Mouse (Mus musculus) cerebellum, adult 18-20 months (tissue): ENCODE measurements at regions not wholly inside any gene's neighbourhood (a gene's known extent, or its start where the extent isn't known, plus 50 kb on each side); places are given as distances from the start of the nearest gene placed in this dataset.
"Not testable (repeated sequence)": the region's sequence is repeated elsewhere in the genome, so short reads cannot be mapped to it uniquely, and the experiment has no call there.

Experiments used
- DNase-seq, 2 experiments: peaks; one replicate each; pipeline ENCODE4 v3.0.0; 2021

GRCm38 (mm10) chr5:142281997-142282396 is 119.3 kb upstream of the Foxk1 start:
- no peak for DNase-seq

GRCm38 (mm10) chr5:142287981-142288380 is 113.3 kb upstream of the Foxk1 start:
- peak; percentile 11 to 21 for DNase-seq

- DNase-seq: peak in 1 of 2 experiments; percentile 14
Measured at GRCm38 (mm10) chr5:142291451-142291850, 109.8 kb upstream of the Foxk1 start.

GRCm38 (mm10) chr5:142296401-142296800 is 104.9 kb upstream of the Foxk1 start:
- DNase-seq: not testable (repeated sequence)

GRCm38 (mm10) chr5:142299621-142300020 is 101.7 kb upstream of the Foxk1 start:
- DNase-seq: peak in 1 of 2 experiments; percentile 12

- no peak for DNase-seq
Measured at GRCm38 (mm10) chr5:142308511-142308910, 92.8 kb upstream of the Foxk1 start.

- peak; percentile 44 to 50 for DNase-seq
Measured at GRCm38 (mm10) chr5:142313944-142314343, 87.4 kb upstream of the Foxk1 start.

GRCm38 (mm10) chr5:142314466-142314865 is 86.8 kb upstream of the Foxk1 start:
- no peak for DNase-seq

GRCm38 (mm10) chr5:142319268-142319667 is 82.0 kb upstream of the Foxk1 start:
- DNase-seq: peak; percentile 58 to 78

- DNase-seq: no peak
Measured at GRCm38 (mm10) chr5:142321316-142321715, 80.0 kb upstream of the Foxk1 start.

- no peak for DNase-seq
Measured at GRCm38 (mm10) chr5:142324928-142325327, 76.4 kb upstream of the Foxk1 start.

GRCm38 (mm10) chr5:142325560-142325959 is 75.7 kb upstream of the Foxk1 start:
- no peak for DNase-seq

- peak in 1 of 2 experiments; percentile 29 for DNase-seq
Measured at GRCm38 (mm10) chr5:142327261-142327660, 74.0 kb upstream of the Foxk1 start.

GRCm38 (mm10) chr5:142329724-142330520 is 71.4 kb upstream of the Foxk1 start:
- no peak for DNase-seq

- DNase-seq: no peak
Measured at GRCm38 (mm10) chr5:142332744-142333143, 68.6 kb upstream of the Foxk1 start.

GRCm38 (mm10) chr5:142337436-142337835 is 63.9 kb upstream of the Foxk1 start:
- DNase-seq: no peak

GRCm38 (mm10) chr5:142338051-142338450 is 63.2 kb upstream of the Foxk1 start:
- no peak for DNase-seq

- no peak for DNase-seq
Measured at GRCm38 (mm10) chr5:142340205-142341025, 60.9 kb upstream of the Foxk1 start.

- DNase-seq: no peak
Measured at GRCm38 (mm10) chr5:142341026-142341432, 60.3 kb upstream of the Foxk1 start.

- DNase-seq: no peak
Measured at GRCm38 (mm10) chr5:142346454-142346853, 54.8 kb upstream of the Foxk1 start.

- DNase-seq: no peak
Measured at GRCm38 (mm10) chr5:142350574-142350973, 50.7 kb upstream of the Foxk1 start.
